Mouse (Mus musculus) olfactory bulb, adult 2 months (tissue): ENCODE measurements around the gene Cfap300.
A peak's percentile ranks its signal among the peaks of the same experiment; 100 is the strongest.

Experiments used
- CTCF ChIP-seq: fragments of 200-500 bp; IDR thresholded peaks from 2 replicates; pipeline ENCODE4 v1.5.1; 2012; ENCODE audit warnings: low read depth, mild to moderate bottlenecking, low read length, moderate library complexity; ENCODE audit not compliant: insufficient read depth
- POLR2A ChIP-seq: fragments of 200-500 bp; IDR thresholded peaks from 2 replicates; pipeline ENCODE4 v1.6.1; 2012; ENCODE audit warnings: mild to moderate bottlenecking, low read depth, low read length, moderate library complexity; ENCODE audit not compliant: insufficient read depth

- peak; percentile 23; the same call in 1 of the 2 replicates for TF ChIP-seq POLR2A
- TF ChIP-seq CTCF = no peak
These were observed 38.1 kb downstream of the Cfap300 start, which contains the start of gene Yap1 for GRCm38 (mm10) chr9:8004370-8004991.
